Mouse (Mus musculus): ENCODE results near the gene Gapdhs.

The Gapdhs gene

DNA sequence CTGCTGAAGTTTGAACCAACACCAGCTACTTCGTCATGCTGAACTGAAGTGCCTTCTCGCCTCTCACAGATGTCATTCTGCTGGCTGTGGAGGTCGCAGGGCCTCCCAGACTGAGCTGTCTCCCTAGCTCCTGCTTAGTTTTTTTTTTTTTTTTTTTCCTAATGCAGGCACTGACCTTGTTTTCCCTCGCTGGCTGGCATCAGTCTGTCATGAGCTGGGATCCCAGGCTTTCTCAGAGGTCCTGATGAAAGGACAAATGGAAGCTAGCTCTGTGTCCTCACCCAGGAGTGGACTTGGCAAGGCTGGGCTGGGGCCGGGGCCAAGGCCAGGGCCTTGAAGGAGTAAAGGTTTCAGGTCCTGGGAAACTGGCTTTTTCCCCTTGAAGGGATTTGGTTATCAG, 61.6 kb downstream of the Gapdhs start:
- no peak for DNase-seq (ENCODE audit: low read depth, low spot score)

Data from ZHBTc4 (cell line).